Mouse (Mus musculus) midbrain, embryonic 11.5 days (tissue): ENCODE measurements at regions not wholly inside any gene's neighbourhood (a gene's known extent, or its start where the extent isn't known, plus 50 kb on each side); places are given as distances from the start of the nearest gene placed in this dataset.

Experiments used
- ATAC-seq: fragments of 200-750 bp; cut with Nextera tagmentation; 2 replicates; pipeline ENCODE4 v1.8.0; 2017; ENCODE audit warnings: moderate TSS enrichment, moderate library complexity; ENCODE audit not compliant: low FRiP score
- DNase-seq: peaks from one replicate; pipeline ENCODE4 v3.0.0; 2015; ENCODE audit warnings: low spot score; ENCODE audit errors: missing footprints
- H3K27ac ChIP-seq: fragments of 300-500 bp; sonication (generic); 2 replicates; pipeline ENCODE4 v1.5.1; 2014; ENCODE audit warnings: low read depth, low read length
- H3K27me3 ChIP-seq: fragments of 300-500 bp; sonication (generic); 2 replicates; pipeline ENCODE4 v1.6.1; 2014; ENCODE audit warnings: mild to moderate bottlenecking, low read length, moderate library complexity, mixed read lengths; ENCODE audit not compliant: control insufficient read depth, insufficient read depth
- H3K36me3 ChIP-seq: fragments of 300-500 bp; sonication (generic); 2 replicates; pipeline ENCODE4 v1.6.1; 2014; ENCODE audit warnings: mild to moderate bottlenecking, low read length, moderate library complexity, mixed read lengths; ENCODE audit not compliant: control insufficient read depth, insufficient read depth
- H3K4me1 ChIP-seq: fragments of 300-500 bp; sonication (generic); 2 replicates; pipeline ENCODE4 v1.6.1; 2014; ENCODE audit warnings: low read length; ENCODE audit not compliant: control insufficient read depth, insufficient read depth
- H3K4me2 ChIP-seq: fragments of 300-500 bp; sonication (generic); 2 replicates; pipeline ENCODE4 v1.6.1; 2014; ENCODE audit warnings: mild to moderate bottlenecking, moderate library complexity
- H3K4me3 ChIP-seq: fragments of 300-500 bp; sonication (generic); 2 replicates; pipeline ENCODE4 v1.5.1; 2014; ENCODE audit warnings: low read depth, low read length
- H3K9ac ChIP-seq: fragments of 300-500 bp; sonication (generic); 2 replicates; pipeline ENCODE4 v1.6.1; 2014; ENCODE audit warnings: low read length
- H3K9me3 ChIP-seq: fragments of 300-500 bp; sonication (generic); 2 replicates; pipeline ENCODE4 v1.6.1; 2016; ENCODE audit warnings: low read length; ENCODE audit not compliant: control insufficient read depth
- WGBS: fragments of 180-500 bp; shearing (Covaris S2); extraction: QIAGEN DNeasy Blood & Tissue Kit; methylation state at CpG from one replicate; pipeline ENCODE4 v1.1.7; 2014; 5-methylcytosine and 5-hydroxymethylcytosine counted together

GRCm38 (mm10) chr13:37601068-37601467 lies 177.1 kb upstream of the Rreb1 start:
- H3K27me3 ChIP-seq, result no peaks in the 10 kb centered on the region
- H3K9ac ChIP-seq, result no peak overlapping the region
- H3K4me1 ChIP-seq, result no peaks in the 10 kb centered on the region
- 78% methylated on average over 7 of the region's 7 CpGs for WGBS
- no peaks in the 10 kb centered on the region for H3K36me3 ChIP-seq
- H3K4me2 ChIP-seq, result no peak overlapping the region
- DNase-seq, result no peak
- no peak for ATAC-seq
- no peaks in the 10 kb centered on the region for H3K9me3 ChIP-seq
- no peak overlapping the region for H3K4me3 ChIP-seq
- H3K27ac ChIP-seq, result no peak overlapping the region

- Histone ChIP-seq H3K4me1 (no peaks in the 10 kb centered on the region), H3K27ac (no peak overlapping the region), H3K4me3 (no peak overlapping the region), H3K9ac (no peak overlapping the region), H3K36me3 (no peaks in the 10 kb centered on the region), H3K27me3 (no peaks in the 10 kb centered on the region), H3K9me3 (no peaks in the 10 kb centered on the region), H3K4me2 (no peak overlapping the region)
- DNase-seq (peak; percentile 39), ATAC-seq (no peak)
- WGBS, result 84% methylated on average over 4 of the region's 4 CpGs
Measured at GRCm38 (mm10) chr13:37602256-37602655, 175.9 kb upstream of the Rreb1 start.

- no peak overlapping the region for H3K9ac ChIP-seq
- no peak overlapping the region for H3K27ac ChIP-seq
- no peaks in the 10 kb centered on the region for H3K9me3 ChIP-seq
- no peak for ATAC-seq
- H3K27me3 ChIP-seq, result no peaks in the 10 kb centered on the region
- no peaks in the 10 kb centered on the region for H3K4me1 ChIP-seq
- WGBS, result 84% methylated on average over 8 of the region's 8 CpGs
- no peak for DNase-seq
- H3K36me3 ChIP-seq, result no peaks in the 10 kb centered on the region
- H3K4me3 ChIP-seq, result no peak overlapping the region
- H3K4me2 ChIP-seq, result no peak overlapping the region
Measured at GRCm38 (mm10) chr13:37603226-37603994, 174.8 kb upstream of the Rreb1 start.

GRCm38 (mm10) chr13:37606250-37606649 lies 171.9 kb upstream of the Rreb1 start:
- Histone ChIP-seq H3K27ac (no peak overlapping the region), H3K4me3 (no peak overlapping the region), H3K27me3 (no peaks in the 10 kb centered on the region), H3K4me1 (no peaks in the 10 kb centered on the region), H3K4me2 (no peak overlapping the region), H3K9me3 (no peaks in the 10 kb centered on the region), H3K36me3 (no peaks in the 10 kb centered on the region), H3K9ac (no peak overlapping the region)
- WGBS, result 90% methylated on average over 5 of the region's 5 CpGs
- no peak for ATAC-seq
- no peak for DNase-seq

GRCm38 (mm10) chr13:37609085-37609484 lies 169.1 kb upstream of the Rreb1 start:
- H3K27me3 ChIP-seq, result no peaks in the 10 kb centered on the region
- no peak overlapping the region for H3K9ac ChIP-seq
- 89% methylated on average over 5 of the region's 5 CpGs for WGBS
- no peak overlapping the region for H3K27ac ChIP-seq
- H3K9me3 ChIP-seq, result no peaks in the 10 kb centered on the region
- H3K4me1 ChIP-seq, result no peaks in the 10 kb centered on the region
- H3K4me2 ChIP-seq, result no peak overlapping the region
- no peak overlapping the region for H3K4me3 ChIP-seq
- no peaks in the 10 kb centered on the region for H3K36me3 ChIP-seq
- no peak for DNase-seq
- no peak for ATAC-seq

GRCm38 (mm10) chr13:37611387-37611786 lies 166.8 kb upstream of the Rreb1 start:
- Histone ChIP-seq H3K9ac (no peak overlapping the region), H3K4me2 (no peak overlapping the region), H3K4me1 (no peaks in the 10 kb centered on the region), H3K9me3 (no peaks in the 10 kb centered on the region), H3K4me3 (no peak overlapping the region), H3K27me3 (no peaks in the 10 kb centered on the region), H3K27ac (no peak overlapping the region), H3K36me3 (no peaks in the 10 kb centered on the region)
- WGBS, result 90% methylated on average over 3 of the region's 3 CpGs
- DNase-seq (peak; percentile 10), ATAC-seq (no peak)

GRCm38 (mm10) chr13:37617015-37617414 lies 161.2 kb upstream of the Rreb1 start:
- DNase-seq (peak; percentile 31), ATAC-seq (no peak)
- Histone ChIP-seq H3K36me3 (no peaks in the 10 kb centered on the region), H3K27ac (no peak overlapping the region), H3K4me3 (no peak overlapping the region), H3K4me2 (no peak overlapping the region), H3K9me3 (no peaks in the 10 kb centered on the region), H3K27me3 (no peaks in the 10 kb centered on the region), H3K9ac (no peak overlapping the region), H3K4me1 (no peaks in the 10 kb centered on the region)
- 85% methylated on average over 4 of the region's 4 CpGs for WGBS

GRCm38 (mm10) chr13:37619841-37620725 lies 158.1 kb upstream of the Rreb1 start:
- Histone ChIP-seq H3K36me3 (no peaks in the 10 kb centered on the region), H3K9ac (no peak overlapping the region), H3K27me3 (no peaks in the 10 kb centered on the region), H3K27ac (no peak overlapping the region), H3K4me1 (no peaks in the 10 kb centered on the region), H3K4me2 (no peak overlapping the region), H3K9me3 (no peaks in the 10 kb centered on the region), H3K4me3 (no peak overlapping the region)
- ATAC-seq (no peak), DNase-seq (peak; percentile 75)
- WGBS, result 64% methylated on average over 11 of the region's 11 CpGs
